Mouse (Mus musculus) testis, adult 10 weeks (tissue): Measurements from ENCODE around the gene Gk2. TPM values are rescaled to one million over a fixed set of nuclear protein-coding genes. Genes with fewer than 3 reads are reported as not detected.

Experiments
- polyA plus RNA-seq: library from polyadenylated mRNA; stranded (reverse); fragments of 350-450 nt; fragmentation: Illumina TruSeq; extraction: RNeasy Lipid Tissue Mini Kit (QIAGEN cat#74804); gene quantifications from one replicate; pipeline ENCODE4 v1.2.3, GENCODE M21; 2014; ENCODE audit warnings: low read depth, low replicate concordance

Gk2 gene
- polyA plus RNA-seq = 892 TPM

GRCm38 (mm10) chr5:97456816-97457215 is at the start of gene Gk2:
Gene Gk2, minus strand, starts transcription at chr5:97457021.

Other genes starting within 250 kb of the Gk2 start
- gene Naa11, start 64.6 kb downstream of the Gk2 start, polyA plus RNA-seq = 24.3 TPM